Mouse (Mus musculus) CH12.LX (cell line): ENCODE measurements at regions not wholly inside any gene's neighbourhood (a gene's known extent, or its start where the extent isn't known, plus 50 kb on each side); places are given as distances from the start of the nearest gene placed in this dataset.

Experiments
- DNase-seq: peaks from one replicate; pipeline ENCODE4 v3.0.0-alpha.2; 2013; ENCODE audit errors: extremely low read depth
- H3K27ac ChIP-seq: 2 replicates; pipeline ENCODE4 v1.5.1; 2012; ENCODE audit warnings: low read depth, mild to moderate bottlenecking, control low read depth, moderate library complexity; ENCODE audit not compliant: insufficient read depth
- H3K27me3 ChIP-seq: replicated peaks from 2 replicates; pipeline ENCODE3; 2012; ENCODE audit warnings: inconsistent platforms
- H3K36me3 ChIP-seq, 2 experiments: replicated peaks in 1 of 2; 2 replicates each; pipeline versions ENCODE3 to v1.6.1; 2012; ENCODE audit warnings: inconsistent platforms in 1 of 2, low read length in 1 of 2, mild to moderate bottlenecking in 1 of 2, mixed read lengths in 1 of 2, moderate library complexity in 1 of 2; ENCODE audit not compliant: control insufficient read depth in 1 of 2, insufficient read depth in 1 of 2
- H3K4me1 ChIP-seq, 2 experiments: 2 replicates each; pipeline ENCODE4 v1.6.1; 2012; ENCODE audit warnings: inconsistent platforms in 1 of 2, moderate library complexity in 1 of 2; ENCODE audit not compliant: insufficient read depth in 2 of 2, control insufficient read depth in 1 of 2
- H3K4me2 ChIP-seq: 2 replicates; pipeline ENCODE4 v1.6.1; 2012; ENCODE audit warnings: low read depth, mild to moderate bottlenecking, control low read depth; ENCODE audit not compliant: poor library complexity, insufficient read depth, severe bottlenecking
- H3K4me3 ChIP-seq, 3 experiments: fragments of 150-350 bp in 1 of 3; sonication (generic) in 1 of 3; replicated peaks in 1 of 3; 2 replicates each; pipeline versions ENCODE3 to v1.5.1; 2011 to 2012; ENCODE audit warnings: low read depth in 2 of 3, low read length in 2 of 3, mild to moderate bottlenecking in 2 of 3, moderate library complexity in 2 of 3, control low read depth in 1 of 3, improper control_type of control experiment in 1 of 3, inconsistent platforms in 1 of 3, mixed read lengths in 1 of 3; ENCODE audit not compliant: poor library complexity in 1 of 3
- H3K79me2 ChIP-seq: replicated peaks from 2 replicates; pipeline ENCODE4 v1.6.1; 2012; ENCODE audit warnings: mild to moderate bottlenecking, moderate library complexity; ENCODE audit not compliant: control insufficient read depth, poor library complexity, insufficient read depth, severe bottlenecking; ENCODE audit errors: extremely low read depth
- H3K9ac ChIP-seq: 2 replicates; pipeline ENCODE4 v1.6.1; 2012; ENCODE audit warnings: low read depth, mild to moderate bottlenecking, control low read depth, moderate library complexity; ENCODE audit not compliant: insufficient read depth
- H3K9me3 ChIP-seq: replicated peaks from 2 replicates; pipeline ENCODE3; 2012; ENCODE audit warnings: low read length, inconsistent platforms, mixed read lengths
- BHLHE40 ChIP-seq: IDR thresholded peaks from 2 replicates; pipeline ENCODE4 v1.6.1; 2011; ENCODE audit warnings: mild to moderate bottlenecking, low read depth, low read length, improper control_type of control experiment
- CHD1 ChIP-seq: IDR thresholded peaks from 2 replicates; pipeline ENCODE4 v1.6.1; 2012; ENCODE audit warnings: low read depth, low read length, improper control_type of control experiment, inconsistent platforms
- CTCF ChIP-seq, 2 experiments: IDR thresholded peaks in 1 of 2; conservative IDR thresholded peaks in 1 of 2; 2 replicates each; pipeline ENCODE4 v1.5.1; 2011 to 2012; ENCODE audit warnings: low read depth in 2 of 2, low read length in 2 of 2, improper control_type of control experiment in 1 of 2, inconsistent platforms in 1 of 2, mild to moderate bottlenecking in 1 of 2, moderate library complexity in 1 of 2
- EP300 ChIP-seq: IDR thresholded peaks from 2 replicates; pipeline ENCODE4 v1.6.1; 2011; ENCODE audit warnings: low read length, improper control_type of control experiment
- GABPA ChIP-seq: IDR thresholded peaks from 2 replicates; pipeline ENCODE4 v1.6.1; 2012; ENCODE audit warnings: low read depth, low read length, improper control_type of control experiment, inconsistent platforms; ENCODE audit not compliant: insufficient replicate concordance
- HCFC1 ChIP-seq: IDR thresholded peaks from 2 replicates; pipeline ENCODE4 v1.6.1; 2012; ENCODE audit warnings: low read depth, mild to moderate bottlenecking, inconsistent platforms, low read length, improper control_type of control experiment
- IRF4 ChIP-seq: IDR thresholded peaks from 2 replicates; pipeline ENCODE4 v1.6.1; 2014; ENCODE audit warnings: low read depth, mild to moderate bottlenecking, inconsistent platforms, low read length, improper control_type of control experiment
- JUND ChIP-seq: conservative IDR thresholded peaks from 2 replicates; pipeline ENCODE4 v1.6.1; 2011; ENCODE audit warnings: low read depth, low read length, improper control_type of control experiment
- MAX ChIP-seq: IDR thresholded peaks from 2 replicates; pipeline ENCODE4 v1.6.1; 2011; ENCODE audit warnings: low read length, improper control_type of control experiment
- MAZ ChIP-seq: IDR thresholded peaks from 2 replicates; pipeline ENCODE4 v1.6.1; 2012; ENCODE audit warnings: low read depth, mild to moderate bottlenecking, inconsistent platforms, low read length, improper control_type of control experiment, moderate library complexity
- NELFE ChIP-seq: IDR thresholded peaks from 2 replicates; pipeline ENCODE4 v1.6.1; 2011; ENCODE audit warnings: low read depth, low read length, improper control_type of control experiment
- NRF1 ChIP-seq: IDR thresholded peaks from 2 replicates; pipeline ENCODE4 v1.6.1; 2014; ENCODE audit warnings: low read depth, mild to moderate bottlenecking, inconsistent platforms, low read length, improper control_type of control experiment, moderate library complexity
- POLR2A ChIP-seq: IDR thresholded peaks from 2 replicates; pipeline ENCODE4 v1.6.1; 2011; ENCODE audit warnings: low read depth, mild to moderate bottlenecking, improper control_type of control experiment, low read length
- POLR2AphosphoS2 ChIP-seq: IDR thresholded peaks from 2 replicates; pipeline ENCODE4 v1.6.1; 2011; ENCODE audit warnings: low read depth, low read length, improper control_type of control experiment
- SIN3A ChIP-seq: IDR thresholded peaks from 2 replicates; pipeline ENCODE4 v1.6.1; 2012; ENCODE audit warnings: low read length, improper control_type of control experiment, inconsistent platforms
- TBP ChIP-seq: conservative IDR thresholded peaks from 2 replicates; pipeline ENCODE4 v1.6.1; 2011; ENCODE audit warnings: low read depth, low read length, improper control_type of control experiment
- USF2 ChIP-seq: conservative IDR thresholded peaks from 2 replicates; pipeline ENCODE4 v1.6.1; 2011; ENCODE audit warnings: low read depth, low read length, improper control_type of control experiment
- ZC3H11A ChIP-seq: IDR thresholded peaks from 2 replicates; pipeline ENCODE4 v1.6.1; 2012; ENCODE audit warnings: low read depth, mild to moderate bottlenecking, inconsistent platforms, low read length, improper control_type of control experiment
- ZKSCAN1 ChIP-seq: IDR thresholded peaks from 2 replicates; pipeline ENCODE4 v1.6.1; 2012; ENCODE audit warnings: low read depth, inconsistent platforms, low read length, improper control_type of control experiment, borderline replicate concordance
- dilution Hi-C: fragments of 300-500 bp; cut with MboI; formaldehyde crosslinking; loops from 2 replicates; pipeline ENCODE4 v1.14.3; 2020; ENCODE audit warnings: low sequenced_read_pairs; ENCODE audit not compliant: extremely low pct_unique_long_range_greater_than_20kb, extremely low pct_ligation_motif_present
- in situ Hi-C: fragments of 300-500 bp; cut with MboI; formaldehyde crosslinking; loops from 3 replicates; pipeline ENCODE4 v1.14.3; 2019; ENCODE audit warnings: low sequenced_read_pairs, low pct_ligation_motif_present, low pct_unique_long_range_greater_than_20kb, mixed read lengths

GRCm38 (mm10) chr15:36873058-36873883 lies 134.3 kb downstream of the Zfp706 start:
- H3K27ac ChIP-seq: no peak overlapping the region
- in situ Hi-C loops (no loop called here), dilution Hi-C loops (no loop called here)
- H3K79me2 ChIP-seq: no peaks in the 10 kb centered on the region
- DNase-seq: no peak
- H3K36me3 ChIP-seq: no peaks in the 10 kb centered on the region
- TF ChIP-seq CTCF (conservative IDR thresholded peaks at IDR 0.05 in 1 of 2, IDR thresholded peaks at IDR 0.05 in 1 of 2; ENCODE audit: low read depth in 2 of 2, low read length in 2 of 2) (no peak), NRF1 (no peak), NELFE (no peak), GABPA (no peak), HCFC1 (no peak), IRF4 (no peak)
- H3K4me3 ChIP-seq: no peak overlapping the region
- H3K27me3 ChIP-seq: no peaks in the 10 kb centered on the region
- no peaks in the 10 kb centered on the region for H3K9me3 ChIP-seq
- no peak overlapping the region for H3K9ac ChIP-seq
- no peak overlapping the region for H3K4me2 ChIP-seq
- H3K4me1 ChIP-seq: peaks cover 9 to 16% of the 10 kb centered on the region in 2 experiments; a peak in 3 of 4 replicates

GRCm38 (mm10) chr15:36872566-36872965 lies 135.0 kb downstream of the Zfp706 start:
- Histone ChIP-seq H3K4me2 (no peak overlapping the region), H3K9me3 (no peaks in the 10 kb centered on the region), H3K4me1 (peaks cover 9 to 16% of the 10 kb centered on the region in 2 experiments; a peak in 3 of 4 replicates), H3K36me3 (no peaks in the 10 kb centered on the region), H3K27me3 (no peaks in the 10 kb centered on the region), H3K27ac (no peak overlapping the region), H3K4me3 (no peak overlapping the region), H3K79me2 (no peaks in the 10 kb centered on the region), H3K9ac (no peak overlapping the region)
- TF ChIP-seq TBP: no peak
- TF ChIP-seq MAX: no peak
- no peak for TF ChIP-seq ZKSCAN1
- TF ChIP-seq IRF4: no peak
- TF ChIP-seq SIN3A: no peak
- TF ChIP-seq POLR2AphosphoS2: no peak
- TF ChIP-seq BHLHE40: no peak
- TF ChIP-seq POLR2A: no peak
- no peak for TF ChIP-seq ZC3H11A
- no peak for TF ChIP-seq JUND
- no peak for TF ChIP-seq EP300
- no peak for TF ChIP-seq USF2
- TF ChIP-seq CHD1: no peak
- no peak for TF ChIP-seq MAZ
- in situ Hi-C loops (no loop called here), dilution Hi-C loops (no loop called here)
- no peak for DNase-seq
